Mouse (Mus musculus): ENCODE results near the gene Flad1.
"Not testable (repeated sequence)": the region's sequence is repeated elsewhere in the genome, so short reads cannot be mapped to it uniquely, and the experiment has no call there.

The Flad1 gene

DNA sequence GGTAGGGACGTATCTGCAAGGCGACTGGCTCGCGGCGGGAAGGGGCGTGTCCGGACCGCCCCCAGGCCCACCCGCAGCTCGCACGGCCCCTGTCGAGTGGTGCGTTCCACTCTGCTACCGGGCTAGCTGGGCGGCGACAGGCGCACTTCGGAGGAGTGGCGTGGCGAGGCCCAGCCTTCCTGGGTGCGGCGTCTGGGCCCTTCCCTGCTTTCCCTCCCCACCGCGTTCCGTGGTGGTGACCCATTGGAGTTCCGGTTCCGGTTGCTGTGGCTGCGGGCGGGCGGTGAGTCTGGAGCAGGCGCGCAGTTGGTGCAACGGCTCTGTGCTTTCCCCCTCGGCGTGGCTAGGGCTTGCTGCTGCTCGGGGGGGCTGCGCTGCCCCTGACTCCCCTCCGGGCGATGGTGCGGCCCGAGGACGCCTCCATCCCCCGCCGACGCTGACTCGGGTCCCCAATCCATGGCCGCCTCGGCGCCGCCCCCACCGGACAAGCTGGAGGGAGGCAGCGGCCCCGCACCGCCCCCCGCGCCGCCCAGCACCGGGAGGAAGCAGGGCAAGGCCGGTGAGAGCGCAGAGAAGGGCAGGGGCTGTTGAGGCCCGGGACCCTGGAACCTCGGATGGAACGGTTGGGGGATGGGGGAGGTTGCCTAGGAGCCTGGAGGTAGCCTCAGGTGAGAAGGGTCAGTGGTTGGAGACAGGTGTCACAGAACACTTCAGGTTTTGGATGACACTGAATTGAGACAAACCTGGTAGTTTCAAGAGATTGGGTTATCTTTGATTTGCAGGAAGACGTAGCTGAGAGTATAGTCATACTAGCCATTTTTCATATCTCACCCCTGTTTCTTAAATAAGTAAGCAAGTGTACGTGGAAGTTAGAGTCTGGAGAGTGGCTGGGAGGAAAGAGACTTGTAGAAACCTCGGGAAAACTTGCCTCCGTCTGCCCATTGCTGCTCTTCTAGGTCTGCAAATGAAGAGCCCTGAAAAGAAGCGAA is 18.8 kb upstream of the Flad1 start, which contains the start of gene Pygo2:
TSS of gene Pygo2 (plus strand) at position 44 of the 989 bp plus-strand sequence.
- in situ Hi-C loops (cut with MboI; ENCODE audit: low pct_unique_long_range_greater_than_20kb in 1 of 2, low sequenced_read_pairs in 2 of 2, unreplicated experiment in 1 of 2), result no loop called here

- in situ Hi-C loops (cut with MboI; ENCODE audit: low pct_unique_long_range_greater_than_20kb in 1 of 2, low sequenced_read_pairs in 2 of 2, unreplicated experiment in 1 of 2), result not testable (repeated sequence)
Measured at GRCm38 (mm10) chr3:89429021-89429420, 17.4 kb upstream of the Flad1 start.

- in situ Hi-C loops (cut with MboI; ENCODE audit: low pct_unique_long_range_greater_than_20kb in 1 of 2, low sequenced_read_pairs in 2 of 2, unreplicated experiment in 1 of 2), result no loop called here
Measured at GRCm38 (mm10) chr3:89425876-89426275, 14.2 kb upstream of the Flad1 start.

- in situ Hi-C loops (cut with MboI; ENCODE audit: low pct_unique_long_range_greater_than_20kb in 1 of 2, low sequenced_read_pairs in 2 of 2, unreplicated experiment in 1 of 2), result no loop called here
Measured at GRCm38 (mm10) chr3:89425141-89425525, 13.5 kb upstream of the Flad1 start.

GRCm38 (mm10) chr3:89424416-89425140 is 12.9 kb upstream of the Flad1 start:
- in situ Hi-C loops (cut with MboI; ENCODE audit: low pct_unique_long_range_greater_than_20kb in 1 of 2, low sequenced_read_pairs in 2 of 2, unreplicated experiment in 1 of 2), result no loop called here

- in situ Hi-C loops (cut with MboI; ENCODE audit: low pct_unique_long_range_greater_than_20kb in 1 of 2, low sequenced_read_pairs in 2 of 2, unreplicated experiment in 1 of 2), result no loop called here
Measured at GRCm38 (mm10) chr3:89422556-89423205, 11.0 kb upstream of the Flad1 start.

DNA sequence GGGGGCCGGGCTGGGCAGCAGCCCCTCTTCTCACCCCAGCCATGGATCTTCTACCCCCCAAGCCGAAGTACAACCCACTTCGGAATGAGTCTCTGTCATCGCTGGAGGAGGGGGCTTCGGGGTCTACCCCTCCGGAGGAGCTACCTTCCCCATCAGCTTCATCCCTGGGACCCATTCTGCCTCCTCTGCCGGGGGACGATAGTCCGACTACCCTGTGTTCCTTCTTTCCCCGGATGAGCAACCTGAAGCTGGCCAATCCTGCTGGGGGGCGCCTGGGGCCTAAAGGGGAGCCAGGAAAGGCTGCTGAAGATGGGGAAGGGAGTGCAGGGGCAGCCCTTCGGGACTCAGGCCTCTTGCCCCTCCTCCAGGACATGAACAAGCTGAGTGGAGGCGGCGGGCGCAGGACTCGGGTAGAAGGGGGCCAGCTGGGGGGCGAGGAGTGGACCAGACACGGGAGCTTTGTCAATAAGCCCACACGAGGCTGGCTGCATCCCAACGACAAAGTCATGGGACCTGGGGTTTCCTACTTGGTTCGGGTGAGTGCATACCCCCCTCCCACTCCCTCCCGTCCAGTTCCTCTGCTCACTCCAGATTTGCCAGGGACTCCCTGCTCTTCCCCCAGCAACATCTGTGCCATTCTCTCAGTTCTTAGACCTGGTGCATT is 10.3 kb upstream of the Flad1 start:
- in situ Hi-C loops (cut with MboI; ENCODE audit: low pct_unique_long_range_greater_than_20kb in 1 of 2, low sequenced_read_pairs in 2 of 2, unreplicated experiment in 1 of 2), result no loop called here

DNA sequence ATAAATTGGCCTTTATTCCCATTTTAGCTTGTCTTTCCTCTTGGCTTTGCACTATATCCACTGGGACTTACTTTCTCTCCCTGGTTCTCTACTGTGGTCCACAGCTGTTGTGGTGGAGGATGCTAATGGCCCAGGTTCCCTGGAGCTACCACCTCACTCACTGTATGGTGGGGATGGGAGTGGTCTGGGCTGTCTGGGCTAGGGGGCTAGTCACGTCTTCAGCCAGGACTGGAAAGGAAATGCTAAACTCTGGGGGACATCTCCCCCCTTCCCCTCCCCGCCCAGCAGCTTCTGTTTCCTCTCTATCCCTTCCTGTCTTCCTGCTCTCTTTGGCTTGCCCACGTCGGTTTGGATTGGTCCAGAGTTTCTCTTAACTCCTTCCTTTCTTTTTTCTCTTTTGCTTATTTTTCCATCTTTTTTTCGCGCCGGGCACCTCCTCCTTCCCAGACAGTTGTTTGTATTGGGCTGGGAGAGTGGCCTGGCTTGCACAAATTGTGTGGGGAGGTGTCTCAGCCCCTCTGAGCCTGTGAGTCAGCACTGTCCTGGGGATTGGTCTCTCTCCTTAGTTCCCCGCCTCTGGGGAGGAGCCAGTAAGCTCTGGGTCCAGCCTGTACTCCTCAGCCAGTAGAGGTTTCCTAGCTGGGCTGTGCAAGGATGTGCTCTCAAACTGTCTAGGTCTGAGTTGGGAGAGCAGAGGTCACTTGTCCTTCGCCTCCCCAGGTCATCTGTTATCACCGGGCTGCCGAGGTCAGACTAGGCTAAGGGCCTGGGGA is 9.5 kb upstream of the Flad1 start:
- in situ Hi-C loops (cut with MboI; ENCODE audit: low pct_unique_long_range_greater_than_20kb in 1 of 2, low sequenced_read_pairs in 2 of 2, unreplicated experiment in 1 of 2), result no loop called here

DNA sequence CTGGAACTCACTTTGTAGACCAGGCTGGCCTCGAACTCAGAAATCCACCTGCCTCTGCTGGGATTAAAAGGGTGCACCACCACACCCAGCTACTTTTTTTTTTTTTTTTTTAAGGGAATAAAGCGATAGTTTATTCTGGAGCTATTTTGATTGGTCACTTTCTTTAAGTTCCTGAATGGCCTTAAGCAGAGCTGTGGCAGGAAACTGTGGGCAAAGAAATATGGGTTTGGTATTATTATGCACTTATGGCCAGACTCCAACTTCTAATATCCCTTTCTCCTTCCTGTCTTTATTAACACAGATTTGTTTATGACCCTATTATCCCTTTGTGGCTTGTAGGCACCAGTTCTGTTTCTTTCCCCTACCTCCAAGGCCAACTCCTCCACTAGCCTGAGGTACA is 8.8 kb upstream of the Flad1 start:
- in situ Hi-C loops (cut with MboI; ENCODE audit: low pct_unique_long_range_greater_than_20kb in 1 of 2, low sequenced_read_pairs in 2 of 2, unreplicated experiment in 1 of 2), result no loop called here

DNA sequence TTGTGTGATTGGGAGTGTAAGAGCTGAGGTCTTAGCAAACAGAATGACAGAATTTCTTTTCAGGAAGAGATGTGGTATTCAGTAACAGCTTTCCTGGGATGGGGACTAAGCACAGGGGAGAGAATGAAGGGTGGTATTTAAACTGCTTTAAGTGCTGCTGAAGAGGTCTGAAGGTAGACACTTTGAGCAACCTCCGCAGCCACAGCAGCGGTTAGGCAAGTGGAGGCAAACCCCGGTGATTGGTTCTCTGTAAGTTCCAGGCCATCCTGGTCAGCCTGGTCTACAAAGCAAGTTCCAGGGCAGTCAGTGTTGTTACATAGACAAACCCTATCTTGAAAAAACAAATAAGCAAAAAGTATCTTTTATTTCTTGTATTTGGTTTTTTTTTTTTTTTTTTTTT is 8.3 kb upstream of the Flad1 start:
- in situ Hi-C loops (cut with MboI; ENCODE audit: low pct_unique_long_range_greater_than_20kb in 1 of 2, low sequenced_read_pairs in 2 of 2, unreplicated experiment in 1 of 2), result no loop called here

GRCm38 (mm10) chr3:89419571-89419970 is 7.9 kb upstream of the Flad1 start:
- in situ Hi-C loops (cut with MboI; ENCODE audit: low pct_unique_long_range_greater_than_20kb in 1 of 2, low sequenced_read_pairs in 2 of 2, unreplicated experiment in 1 of 2), result no loop called here

- in situ Hi-C loops (cut with MboI; ENCODE audit: low pct_unique_long_range_greater_than_20kb in 1 of 2, low sequenced_read_pairs in 2 of 2, unreplicated experiment in 1 of 2), result no loop called here
Measured at GRCm38 (mm10) chr3:89418861-89419250, 7.2 kb upstream of the Flad1 start.

DNA sequence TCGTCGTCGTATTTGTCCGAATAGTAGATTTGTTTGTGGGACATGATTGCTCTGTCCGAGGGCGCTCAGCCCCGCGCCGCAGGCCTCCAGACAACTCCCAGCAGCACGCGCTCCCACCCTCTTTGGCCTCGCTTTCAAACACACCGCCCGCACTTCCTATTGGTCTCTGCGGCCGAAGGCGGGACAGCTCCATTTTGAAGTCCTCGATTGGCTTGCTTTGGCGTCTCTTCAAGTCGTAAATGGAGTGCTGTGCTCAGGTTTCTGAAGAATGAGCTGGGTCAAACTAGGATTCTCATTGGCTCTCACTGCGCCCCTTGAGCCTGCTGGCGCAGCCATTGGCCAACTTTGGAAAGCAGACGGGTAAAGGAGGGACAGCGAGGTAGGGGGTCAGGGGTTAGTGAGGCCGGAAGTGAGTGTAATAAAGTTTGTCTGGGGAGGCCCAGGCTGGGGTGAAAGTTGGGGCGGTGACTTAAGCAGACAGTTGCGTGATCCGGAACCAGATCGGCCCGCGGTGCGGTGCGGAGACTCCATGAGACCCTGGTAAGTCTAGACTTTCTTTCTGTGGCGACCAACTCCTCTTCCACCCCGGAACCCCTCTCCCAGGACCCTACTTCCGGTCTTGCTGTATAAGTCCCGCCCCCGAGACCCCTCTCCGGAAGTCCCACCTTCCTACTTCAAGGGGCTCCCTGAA is 6.6 kb upstream of the Flad1 start, which contains the start of the genes Cks1b and Shc1:
TSS of gene Cks1b (minus strand) at position 214 of the 691 bp plus-strand sequence.
TSS of gene Shc1 (plus strand) at position 274 of the 691 bp plus-strand sequence.
- in situ Hi-C loops (cut with MboI; ENCODE audit: low pct_unique_long_range_greater_than_20kb in 1 of 2, low sequenced_read_pairs in 2 of 2, unreplicated experiment in 1 of 2), result no loop called here

DNA sequence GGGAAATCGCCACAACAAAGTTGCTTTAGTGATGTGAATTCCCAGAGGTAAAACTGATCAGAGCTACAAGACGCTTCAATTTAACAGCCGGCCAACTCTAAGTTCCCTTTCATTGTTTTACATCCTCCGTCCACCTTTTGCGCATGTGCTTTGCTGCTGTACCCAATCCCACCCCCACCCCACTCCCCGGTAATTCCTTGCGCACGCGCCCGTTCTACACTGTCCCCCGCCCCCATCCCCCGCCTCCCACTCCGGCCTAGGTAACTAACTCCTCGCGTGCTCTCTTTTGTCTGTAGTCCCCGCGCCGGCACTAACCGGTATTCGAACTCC is 6.1 kb upstream of the Flad1 start:
- in situ Hi-C loops (cut with MboI; ENCODE audit: low pct_unique_long_range_greater_than_20kb in 1 of 2, low sequenced_read_pairs in 2 of 2, unreplicated experiment in 1 of 2), result no loop called here

GRCm38 (mm10) chr3:89417131-89417530 is 5.5 kb upstream of the Flad1 start:
- in situ Hi-C loops (cut with MboI; ENCODE audit: low pct_unique_long_range_greater_than_20kb in 1 of 2, low sequenced_read_pairs in 2 of 2, unreplicated experiment in 1 of 2), result no loop called here

GRCm38 (mm10) chr3:89416158-89416557 is 4.5 kb upstream of the Flad1 start:
- in situ Hi-C loops (cut with MboI; ENCODE audit: low pct_unique_long_range_greater_than_20kb in 1 of 2, low sequenced_read_pairs in 2 of 2, unreplicated experiment in 1 of 2), result no loop called here

DNA sequence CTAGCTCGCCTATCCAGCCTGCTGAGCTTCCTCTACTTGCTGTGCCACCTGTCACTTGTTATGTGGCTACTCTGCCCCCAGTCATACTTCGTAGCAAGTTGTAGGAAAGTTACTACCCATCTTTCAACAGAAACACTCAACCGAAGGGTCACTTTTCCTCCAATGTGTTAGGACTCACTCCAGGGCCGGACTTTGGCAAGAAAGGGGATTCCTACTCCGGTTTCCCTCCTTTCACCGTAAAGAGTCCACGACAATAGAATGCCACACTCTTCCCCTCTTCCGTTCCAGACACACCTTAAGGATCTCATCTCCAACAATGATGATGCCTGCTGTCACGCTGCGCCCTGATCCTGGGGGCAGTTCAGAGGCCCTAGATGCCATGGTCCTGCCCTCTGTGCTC is 806 bp downstream of the Flad1 start:
- in situ Hi-C loops (cut with MboI; ENCODE audit: low pct_unique_long_range_greater_than_20kb in 1 of 2, low sequenced_read_pairs in 2 of 2, unreplicated experiment in 1 of 2), result no loop called here
